Mouse (Mus musculus) erythroblast, embryonic 14.5 days (primary cell): ENCODE measurements around the gene Klf11.

Source experiments
- GATA1 ChIP-seq: IDR thresholded peaks from 2 replicates; pipeline ENCODE4 v1.6.1; 2012; ENCODE audit warnings: low read length, inconsistent platforms, mixed read lengths
- TAL1 ChIP-seq: IDR thresholded peaks from 3 replicates; pipeline ENCODE4 v1.6.1; 2012; ENCODE audit warnings: low read length, inconsistent platforms, mixed read lengths

DNA sequence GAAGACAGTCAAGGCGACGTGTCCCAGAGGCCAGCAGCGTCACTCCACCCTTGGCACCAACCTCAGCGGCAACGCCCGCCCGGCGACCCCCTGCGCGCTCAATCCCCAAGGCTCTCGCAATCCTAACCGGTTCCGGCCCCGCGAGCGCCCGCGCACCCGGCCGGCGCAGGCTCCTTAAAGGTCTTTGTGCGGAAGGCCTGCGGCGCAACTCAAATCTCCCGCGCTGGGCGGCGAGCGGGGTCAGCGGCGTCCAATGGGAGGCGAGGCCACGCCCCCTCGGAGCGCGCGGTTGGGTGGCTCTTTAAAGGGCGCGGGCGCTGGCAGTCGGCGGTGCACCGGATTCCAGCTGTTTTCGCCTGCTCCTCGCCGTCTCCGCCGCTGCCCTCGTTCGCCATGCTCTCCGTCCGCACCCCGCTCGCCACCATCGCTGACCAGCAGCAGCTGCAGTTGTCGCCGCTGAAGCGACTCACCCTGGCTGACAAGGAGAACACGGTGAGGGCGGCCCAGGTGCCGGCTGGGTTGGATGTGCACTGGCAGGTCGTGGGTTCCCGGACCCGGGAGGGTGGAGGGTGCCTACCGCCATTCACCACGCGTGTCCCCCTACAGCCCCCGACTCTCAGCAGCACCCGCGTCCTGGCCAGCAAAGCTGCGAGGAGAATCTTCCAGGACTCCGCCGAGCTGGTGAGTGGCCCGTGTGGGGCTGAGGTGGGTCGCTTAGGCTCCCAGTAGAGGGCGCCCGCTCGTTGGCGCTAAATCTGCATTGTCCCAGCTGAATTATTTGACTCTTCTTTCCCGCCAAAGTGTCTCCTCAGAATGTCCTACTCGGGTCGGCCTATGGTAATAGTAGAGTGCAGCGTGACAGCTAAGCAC is 57.1 kb downstream of the Klf11 start, which contains the start of gene Rrm2:
- TF ChIP-seq TAL1 (no peak), GATA1 (no peak)
